Mouse (Mus musculus) layer of hippocampus, postnatal 10 days (tissue): Measurements from ENCODE around the gene Prtg. TPM values are rescaled to one million over a fixed set of nuclear protein-coding genes. Genes with fewer than 3 reads are reported as not detected.

ENCODE experiments used
- DNase-seq, 2 experiments: peaks; one replicate each; pipeline ENCODE4 v3.0.0; 2021; ENCODE audit warnings: low spot score in 2 of 2
- total RNA-seq, 2 experiments: library from RNA; stranded (reverse); gene quantifications; 2 replicates each; pipeline ENCODE4 v1.2.3; 2021

The Prtg gene
- total RNA-seq, 2 experiments from 2014 or later = 0.56 to 0.80 TPM

DNA sequence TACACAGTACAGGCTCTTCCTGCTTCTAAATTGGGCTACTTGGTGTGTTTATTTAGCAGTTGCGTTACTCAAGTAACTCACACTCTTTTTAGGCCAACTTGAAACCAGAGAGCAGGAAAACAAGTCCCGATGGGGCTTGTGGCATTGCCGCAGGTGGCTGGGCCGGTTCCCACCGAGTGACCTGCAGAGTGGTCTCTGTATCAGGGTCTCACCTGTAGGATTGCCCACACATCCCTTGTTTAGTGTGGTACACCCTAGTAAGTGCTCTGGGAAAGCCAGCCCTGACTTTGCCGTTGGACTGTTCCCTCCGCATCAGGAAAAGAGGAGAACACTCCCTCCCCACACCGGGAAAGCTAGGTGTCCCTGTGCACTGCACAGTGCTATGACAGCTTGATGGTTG is 95.4 kb downstream of the Prtg start:
- DNase-seq = no peak

DNA sequence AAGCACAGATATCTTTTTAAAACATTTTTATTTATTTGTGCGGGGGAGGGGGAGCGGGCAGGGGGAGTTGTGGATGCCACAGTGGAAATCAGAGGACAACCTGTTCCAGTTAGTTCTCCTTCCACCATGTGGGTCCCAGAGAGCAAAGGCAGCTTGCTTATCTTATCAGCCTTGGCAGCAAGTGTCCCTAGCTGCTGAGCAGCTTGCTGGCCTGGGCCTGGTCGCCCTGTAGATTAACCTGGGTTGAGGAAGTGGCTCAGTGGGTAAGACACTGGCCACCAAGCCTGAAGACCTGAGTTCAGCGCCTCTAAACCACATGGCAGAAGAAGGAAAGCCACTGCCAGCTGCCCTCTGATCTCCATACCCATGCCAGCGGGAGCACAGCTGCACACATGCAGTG is 95.9 kb downstream of the Prtg start:
- no peak for DNase-seq

DNA sequence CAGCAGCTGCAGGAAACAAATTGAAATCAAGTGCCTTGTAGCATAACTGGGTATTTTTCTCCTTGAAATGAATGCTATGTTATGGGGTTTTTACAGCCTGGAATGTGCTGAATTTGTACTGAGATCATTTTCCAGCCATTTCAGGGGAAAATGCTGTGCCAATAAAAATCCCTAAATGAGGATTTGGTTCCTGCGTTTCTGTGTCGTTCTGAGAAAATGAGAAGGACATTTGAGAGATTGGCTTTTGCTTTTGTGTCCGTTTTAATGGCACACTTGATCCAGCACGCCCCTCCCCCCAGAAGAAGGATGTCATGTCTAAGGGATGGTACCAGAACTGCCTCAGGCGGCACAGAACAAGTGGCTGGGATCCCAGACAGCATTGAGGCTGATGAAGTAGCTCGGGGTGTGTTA is 100.0 kb downstream of the Prtg start:
- peak in 1 of 2 experiments; percentile 30 for DNase-seq

DNA sequence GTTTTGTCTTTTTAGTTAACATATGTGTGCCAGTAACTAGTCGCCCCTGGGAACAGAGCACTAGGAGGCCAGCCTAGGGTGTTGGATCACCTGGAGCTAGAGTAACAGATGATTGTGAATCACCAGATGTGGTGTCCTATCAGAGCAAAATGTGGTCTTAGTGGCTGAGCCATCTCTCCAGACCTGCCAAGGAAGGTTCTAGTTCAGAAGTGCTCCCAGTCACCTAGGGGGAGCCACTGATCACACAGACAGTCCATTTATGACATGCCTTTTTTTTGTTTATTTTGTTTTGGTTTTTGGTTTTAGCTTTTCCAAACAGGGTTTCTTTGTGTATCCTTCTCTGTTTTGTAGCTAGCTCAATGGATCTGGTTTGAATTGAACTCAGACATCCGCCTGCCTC is 104.7 kb downstream of the Prtg start:
- DNase-seq = no peak

DNA sequence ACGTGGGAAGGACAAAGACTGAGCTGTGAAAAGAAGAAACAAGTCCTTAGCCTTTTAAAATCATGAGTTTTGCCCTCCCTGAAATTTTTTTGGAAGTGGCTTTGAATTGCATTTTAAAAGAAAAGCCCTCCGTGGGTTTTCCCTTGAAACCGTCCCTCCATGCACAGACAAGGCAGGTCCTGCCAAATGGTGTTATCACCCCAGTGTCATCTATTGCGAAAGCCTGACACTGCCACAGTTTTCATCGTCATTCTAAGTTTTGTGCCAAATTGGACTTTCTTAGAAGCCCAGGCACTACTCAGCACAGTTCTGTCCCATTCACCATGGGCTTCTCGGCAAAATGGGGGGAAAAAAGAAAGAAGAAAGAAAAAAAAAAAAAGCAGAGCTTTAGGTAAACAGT is 106.9 kb downstream of the Prtg start:
- no peak for DNase-seq

DNA sequence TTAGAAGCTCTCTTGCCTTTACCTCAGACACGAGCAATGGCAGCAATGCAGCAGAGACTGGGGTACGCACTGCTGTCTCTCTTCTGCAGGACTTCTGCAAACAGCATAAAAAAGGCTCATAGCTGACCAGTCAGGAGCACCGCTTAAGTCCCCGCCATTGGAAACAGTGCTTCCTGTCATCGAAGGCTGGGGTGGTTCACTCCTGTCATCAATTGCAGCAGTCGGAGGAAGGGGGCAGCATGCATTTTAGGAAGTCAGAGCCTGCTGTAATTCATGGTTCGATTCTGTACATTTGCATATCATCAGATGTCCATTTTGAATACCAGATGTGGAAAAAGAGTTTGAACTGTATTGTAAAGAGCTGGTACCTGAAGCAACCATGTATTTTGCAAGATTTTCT is 109.1 kb downstream of the Prtg start:
- DNase-seq = no peak

DNA sequence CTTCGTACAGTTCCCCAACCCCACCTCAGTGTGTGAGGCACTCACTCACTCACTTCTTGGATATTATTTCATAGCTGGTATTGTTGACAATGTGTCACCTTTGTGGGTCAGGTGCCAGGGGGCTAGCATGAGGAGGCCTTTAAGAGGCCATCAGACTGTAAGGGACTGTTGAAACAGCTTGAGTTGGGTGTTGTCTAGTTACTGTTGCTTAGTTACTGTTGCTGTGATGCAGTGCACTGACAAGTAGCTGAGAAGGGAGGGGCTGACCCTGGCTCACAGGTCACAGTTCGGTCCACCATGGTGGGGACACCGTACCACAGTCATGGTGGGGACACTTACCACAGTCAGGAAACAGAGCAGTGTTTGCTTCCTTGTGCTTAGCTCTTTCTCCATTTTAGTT is 116.4 kb downstream of the Prtg start:
- no peak for DNase-seq

DNA sequence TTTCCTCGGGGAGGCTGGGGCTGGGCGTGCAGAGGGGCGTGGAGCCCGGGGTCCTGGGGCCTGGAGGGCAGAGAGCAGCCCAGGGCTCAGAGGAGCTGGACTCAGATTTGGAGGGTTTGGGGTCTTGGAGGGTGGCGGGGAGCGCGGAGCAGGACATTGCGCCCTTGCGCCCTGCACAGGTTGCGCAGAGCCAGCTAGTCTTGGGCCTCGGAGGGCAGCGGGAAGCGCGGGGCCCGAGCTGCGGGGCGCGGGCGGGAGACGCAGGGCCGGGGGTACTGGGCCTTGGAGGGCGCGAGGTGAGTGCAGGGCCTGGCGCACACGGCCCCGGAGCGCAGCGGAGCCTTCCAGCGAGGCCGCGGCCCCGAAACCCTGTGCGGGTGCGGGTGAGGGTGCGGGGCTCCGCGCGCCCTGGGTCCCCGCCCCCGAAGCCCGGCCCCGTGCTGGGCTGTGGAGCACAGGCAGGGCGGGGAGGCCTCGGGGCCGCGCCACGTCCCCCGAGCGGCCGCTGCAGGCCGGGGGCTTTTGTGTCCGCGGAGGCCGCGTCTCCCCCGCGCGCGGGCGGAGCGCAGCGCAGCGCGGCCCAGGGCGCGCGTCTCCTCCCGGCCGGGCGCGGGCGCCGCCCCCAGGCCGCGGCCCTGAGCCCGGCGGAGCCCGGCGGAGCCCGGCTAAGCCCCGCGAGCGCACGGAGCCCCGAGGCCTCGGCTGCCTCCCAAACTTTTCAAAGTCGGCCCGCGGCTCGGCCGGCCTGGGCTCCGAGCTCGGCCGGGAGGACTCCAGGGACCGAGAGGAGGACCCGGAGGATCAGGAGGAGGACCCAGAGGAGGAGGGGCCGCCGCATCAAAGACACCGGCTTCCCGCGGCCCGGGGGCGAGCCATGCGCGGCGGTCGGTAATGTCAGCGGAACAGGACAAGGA is 118.6 kb downstream of the Prtg start, which contains the start of gene Pygo1:
TSS of gene Pygo1 (plus strand) at position 625 of the 914 bp plus-strand sequence.
- peak; percentile 42 to 69 for DNase-seq

DNA sequence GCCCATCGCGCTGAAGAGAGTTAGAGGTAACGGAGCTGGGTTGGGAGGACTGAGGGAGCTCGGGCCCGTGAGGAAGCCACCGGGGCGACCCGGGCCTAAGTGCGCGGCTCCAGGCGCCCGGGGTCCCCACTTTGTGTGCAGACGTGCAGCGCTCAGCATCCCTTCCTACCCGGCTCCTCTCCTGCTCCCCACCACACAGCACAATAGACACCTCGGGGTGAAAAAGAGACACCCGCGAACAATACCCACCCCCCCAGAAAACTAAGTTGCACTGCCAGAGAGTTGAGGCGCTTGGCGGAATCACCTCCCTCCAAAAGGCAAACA is 119.2 kb downstream of the Prtg start:
- peak in 1 of 2 experiments; percentile 55 for DNase-seq

DNA sequence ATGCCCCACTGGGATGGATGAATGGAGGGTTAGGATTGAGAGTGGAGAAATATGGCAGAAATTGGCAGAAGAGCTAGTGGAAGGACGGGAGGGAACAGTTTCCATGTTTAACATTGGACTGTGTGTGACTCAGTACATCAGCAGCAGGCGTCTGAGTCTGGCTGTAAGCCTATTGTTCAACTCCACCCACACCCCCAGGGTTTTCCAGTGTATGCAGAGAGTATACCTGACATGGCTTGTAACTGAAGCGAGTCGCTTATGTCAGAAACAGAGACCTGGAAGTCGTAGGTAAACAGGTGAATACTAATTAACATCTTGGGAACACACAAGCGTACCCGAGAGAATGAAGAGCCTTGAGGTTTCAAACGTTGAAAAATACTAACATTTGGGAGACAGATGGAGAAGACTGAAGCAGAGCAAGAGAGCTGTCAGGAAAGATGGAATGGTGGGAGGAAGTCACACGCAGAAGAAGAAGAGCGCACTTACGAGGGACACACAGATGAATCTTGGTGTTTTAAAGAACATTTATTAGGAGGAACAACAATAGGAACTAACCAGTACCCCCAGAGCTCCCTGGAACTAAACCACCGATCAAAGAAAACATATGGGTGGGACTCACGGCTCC is 124.6 kb downstream of the Prtg start:
- DNase-seq = peak; percentile 27 to 50

DNA sequence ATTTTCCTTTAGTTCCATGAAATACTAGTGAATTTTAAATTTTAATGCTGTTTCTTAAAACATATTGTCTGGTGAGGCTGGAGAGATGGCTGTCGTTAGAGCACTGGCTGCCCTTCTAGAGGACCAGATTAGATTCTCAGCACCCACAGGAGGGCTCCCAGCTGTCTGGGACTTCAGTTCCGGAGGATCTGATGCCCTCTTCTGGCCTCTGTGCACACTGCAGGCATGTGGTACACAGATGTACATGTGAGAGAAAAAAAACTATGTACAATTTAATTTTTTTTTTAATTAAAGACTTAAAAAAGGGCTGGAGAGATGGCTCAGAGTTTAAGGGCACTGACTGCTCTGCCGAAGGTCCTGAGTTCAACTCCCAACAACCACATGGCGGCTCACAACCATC is 128.6 kb downstream of the Prtg start:
- DNase-seq = no peak

DNA sequence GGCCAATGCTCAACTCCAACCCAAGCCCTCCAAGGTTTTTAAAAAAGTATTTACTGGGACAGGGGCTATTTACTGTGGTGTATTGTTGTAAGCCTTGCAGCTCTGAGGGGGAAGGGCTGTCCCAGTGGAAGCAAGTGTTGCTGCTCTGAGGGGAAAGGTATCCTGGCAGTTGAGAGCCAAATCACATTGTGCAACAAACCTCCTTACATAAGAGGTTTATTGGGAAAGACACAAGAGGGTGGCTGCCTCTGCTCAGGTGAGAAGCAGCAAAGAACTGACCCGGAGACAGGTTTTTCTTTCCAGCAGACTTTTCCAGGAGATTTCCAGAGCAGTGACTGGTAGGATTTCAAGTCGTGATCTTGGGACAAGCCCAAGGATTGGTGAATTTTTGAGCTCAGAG is 129.6 kb downstream of the Prtg start:
- no peak for DNase-seq

DNA sequence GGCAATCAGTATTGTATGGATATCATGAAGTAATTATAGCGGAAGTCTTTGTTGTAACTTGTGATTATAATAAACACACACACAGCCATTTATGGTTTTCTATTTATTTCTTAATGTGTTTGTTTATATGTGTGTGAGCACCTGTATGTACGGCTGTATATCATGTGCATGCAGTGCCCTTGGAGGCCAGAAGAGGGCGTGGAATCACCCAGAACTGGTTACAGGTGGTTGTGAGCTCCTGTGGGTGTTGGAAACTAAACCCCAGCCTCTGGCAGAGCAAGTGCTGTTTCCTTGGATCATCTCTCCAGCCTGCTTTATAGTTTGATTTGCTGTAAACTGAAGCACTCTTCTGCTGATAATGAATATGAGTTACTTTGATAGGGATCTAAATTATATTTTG is 136.8 kb downstream of the Prtg start:
- DNase-seq = no peak

DNA sequence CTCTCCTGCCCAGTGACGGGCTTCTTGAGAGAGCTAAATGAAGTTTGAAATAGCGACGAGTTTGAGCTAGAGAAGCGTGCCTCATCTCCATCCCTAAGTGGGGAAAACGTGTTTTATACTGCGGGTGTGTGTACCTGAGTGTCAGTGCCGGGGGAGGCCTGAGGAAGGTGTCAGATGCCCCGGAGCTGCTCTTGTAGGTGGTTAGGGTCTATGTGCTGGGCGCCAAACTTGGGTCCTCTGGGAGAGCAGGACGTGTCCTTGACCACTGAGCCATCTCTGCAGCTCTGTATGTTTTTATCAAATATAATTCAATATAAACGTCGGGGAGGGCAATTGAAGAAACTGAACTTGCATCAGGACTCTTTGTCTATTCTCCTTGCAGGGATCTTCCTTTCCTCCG is 137.6 kb downstream of the Prtg start:
- DNase-seq = no peak

DNA sequence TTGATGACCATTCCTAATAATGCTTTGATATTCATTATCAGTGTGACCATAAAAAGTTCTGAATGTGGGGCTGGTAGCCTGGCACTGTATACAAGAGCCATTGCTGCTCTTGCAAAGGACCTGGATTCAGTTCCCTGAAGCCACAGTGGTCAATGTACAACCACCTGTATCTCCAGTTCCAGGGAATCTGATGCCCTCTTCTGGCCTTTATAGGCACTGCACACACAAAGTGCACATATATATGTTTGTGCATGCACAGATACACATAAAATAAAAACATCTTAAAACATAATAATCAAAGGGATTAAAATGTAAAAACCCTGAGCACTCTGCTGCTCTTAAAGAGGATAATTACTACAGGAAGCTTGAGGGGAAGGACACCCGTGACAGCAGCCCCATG is 140.3 kb downstream of the Prtg start:
- DNase-seq = no peak

DNA sequence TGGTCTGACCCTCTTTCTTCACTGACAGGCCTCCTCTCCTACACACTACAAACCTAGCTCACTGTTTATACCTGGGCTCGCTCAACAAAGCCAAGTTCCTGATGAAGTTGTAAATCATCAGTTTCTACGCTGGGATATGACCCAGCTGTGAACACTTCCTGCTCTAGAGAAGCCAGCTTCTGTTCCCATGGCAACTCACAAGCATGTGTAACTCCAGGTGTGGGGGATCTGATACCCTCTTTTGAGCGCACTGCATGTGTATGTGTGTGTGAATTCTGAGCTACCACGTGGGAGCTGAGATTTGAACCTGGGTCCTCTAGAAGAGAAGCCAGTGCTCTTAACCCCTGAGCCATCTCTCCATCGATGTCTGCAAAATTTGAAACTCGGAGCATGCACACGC is 142.9 kb downstream of the Prtg start:
- no peak for DNase-seq

DNA sequence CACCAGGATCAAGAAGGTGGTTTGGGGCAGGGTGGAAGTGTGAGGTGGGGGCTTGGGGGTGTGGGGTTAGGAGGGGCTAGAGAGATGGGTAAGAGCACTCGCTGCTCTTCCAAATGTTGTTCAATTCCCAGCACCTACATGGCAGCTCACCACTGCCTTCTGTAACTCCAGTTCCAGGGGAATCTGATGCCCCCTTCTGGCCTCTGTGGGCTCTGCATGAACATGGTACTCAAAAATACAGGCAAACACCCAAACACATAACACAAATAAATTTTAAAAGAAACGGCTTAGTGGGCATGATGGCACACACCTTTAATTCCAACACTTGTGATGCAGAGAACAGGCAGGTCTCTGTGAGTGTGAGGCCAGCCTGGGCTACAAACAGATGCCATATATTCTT is 148.1 kb downstream of the Prtg start:
- DNase-seq = no peak

DNA sequence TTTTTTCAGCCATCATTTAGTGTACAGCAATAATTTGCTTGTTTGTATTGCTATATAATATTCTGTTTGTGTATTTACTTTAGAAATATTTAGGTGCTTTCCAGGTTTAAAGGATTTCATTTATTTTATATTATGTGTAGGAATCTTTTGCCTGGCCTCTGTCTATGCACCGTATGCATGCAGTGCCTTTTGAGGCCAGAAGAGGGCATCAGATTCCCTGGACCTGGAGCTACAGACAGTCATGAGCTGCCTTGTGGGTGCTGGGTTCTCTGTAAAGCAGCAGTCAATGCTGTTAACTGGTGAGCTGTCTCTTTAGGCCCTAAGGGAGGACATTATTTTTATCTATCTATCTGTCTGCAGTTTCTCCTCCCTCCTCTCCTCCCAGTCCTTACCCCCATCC is 148.9 kb downstream of the Prtg start:
- DNase-seq = peak in 1 of 2 experiments; percentile 56

DNA sequence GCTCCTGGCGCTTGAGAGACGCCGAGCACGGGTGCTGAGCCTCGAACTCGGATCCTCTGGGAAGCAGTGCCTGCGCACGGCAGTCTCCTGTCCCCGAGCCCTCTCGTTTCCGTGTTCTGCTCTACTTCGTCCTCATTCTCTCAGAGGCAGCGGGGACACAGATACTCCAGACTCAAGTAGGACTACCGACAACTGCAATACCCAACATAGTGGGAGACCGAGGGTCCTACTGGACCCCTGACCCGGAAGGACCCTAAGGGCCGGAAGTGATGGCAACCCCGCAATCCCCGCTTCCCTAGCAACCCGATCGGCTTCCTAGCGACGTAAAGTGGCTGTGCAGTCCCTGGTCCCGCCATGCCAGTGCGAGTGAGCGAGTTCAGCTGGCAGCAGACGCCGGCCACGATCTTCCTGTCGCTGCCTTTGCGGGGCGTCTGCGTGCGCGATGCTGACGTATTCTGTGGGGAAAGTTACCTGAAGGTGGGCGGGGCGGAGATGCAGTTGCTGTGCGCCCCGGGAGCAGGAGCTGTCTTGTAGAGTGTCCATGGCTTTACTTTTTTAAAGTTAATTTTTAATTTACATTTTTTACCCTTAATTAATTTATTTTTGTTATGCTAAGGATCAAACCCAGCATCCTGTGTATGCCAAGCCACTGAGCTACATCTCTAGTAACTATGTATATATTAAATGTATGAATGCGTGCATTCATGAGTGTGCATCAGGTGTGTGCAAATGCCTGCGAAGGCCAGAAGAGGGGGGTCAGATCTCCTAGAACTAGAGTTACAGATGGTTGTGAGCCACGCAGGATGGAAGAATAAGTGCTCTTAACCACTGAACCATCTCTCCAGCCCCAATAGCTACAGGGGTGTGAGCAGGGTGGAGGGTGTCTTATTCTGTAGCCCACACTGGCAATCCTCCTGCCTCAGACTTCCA is 152.1 kb downstream of the Prtg start, which contains the start of the genes Dyx1c1 and Gm44503:
TSS of gene Dyx1c1 (plus strand) at position 265 of the 930 bp plus-strand sequence.
TSS of gene Gm44503 (plus strand) at position 332 of the 930 bp plus-strand sequence.
- peak; percentile 69 to 79 for DNase-seq

DNA sequence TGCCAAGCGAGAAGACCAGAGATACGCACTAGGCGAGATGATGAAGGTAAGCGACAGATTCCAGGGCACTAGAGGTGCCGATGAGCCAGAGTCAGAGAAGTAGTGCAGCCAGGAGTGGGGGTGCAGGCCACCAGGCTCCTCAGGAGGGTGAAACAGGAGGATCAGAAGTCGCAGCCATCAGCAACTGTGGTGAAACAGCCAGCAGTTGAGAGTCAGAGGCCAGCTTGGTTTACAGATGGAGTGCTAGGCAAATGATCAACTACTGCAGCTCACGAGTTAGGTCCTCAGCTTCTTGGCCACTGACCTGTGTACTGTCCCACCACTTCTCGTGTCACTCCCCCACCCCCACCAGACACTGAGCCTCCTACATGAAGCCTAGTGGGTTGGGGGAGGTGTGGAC is 154.7 kb downstream of the Prtg start:
- DNase-seq = no peak

DNA sequence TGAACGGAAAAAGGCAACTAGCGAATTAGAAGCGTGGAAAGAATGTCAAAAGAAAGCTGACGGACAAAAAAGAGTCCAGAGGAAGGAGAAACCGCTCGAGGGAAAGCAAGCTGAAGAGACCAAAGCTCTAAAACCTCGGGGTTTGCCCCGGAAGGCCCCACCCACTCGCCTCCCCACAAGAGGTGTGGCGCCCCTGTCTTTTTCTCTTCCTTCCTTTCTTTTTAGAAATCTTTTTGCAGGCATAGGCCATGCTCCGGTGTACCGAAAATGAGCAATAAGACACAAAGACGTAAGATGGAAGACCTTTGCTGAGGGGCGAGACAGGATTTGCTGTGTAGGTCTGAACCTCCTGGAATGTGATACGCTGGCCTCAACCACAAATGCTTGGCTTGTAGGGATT is 155.3 kb downstream of the Prtg start:
- no peak for DNase-seq
